Mouse (Mus musculus) right cerebral cortex, postnatal 14 days (tissue): ENCODE measurements around the gene Kifc1.
"Not testable (repeated sequence)": the region's sequence is repeated elsewhere in the genome, so short reads cannot be mapped to it uniquely, and the experiment has no call there.

Source experiments
- DNase-seq: peaks from one replicate; pipeline ENCODE4 v3.0.0; 2022

Gene Kifc1

DNA sequence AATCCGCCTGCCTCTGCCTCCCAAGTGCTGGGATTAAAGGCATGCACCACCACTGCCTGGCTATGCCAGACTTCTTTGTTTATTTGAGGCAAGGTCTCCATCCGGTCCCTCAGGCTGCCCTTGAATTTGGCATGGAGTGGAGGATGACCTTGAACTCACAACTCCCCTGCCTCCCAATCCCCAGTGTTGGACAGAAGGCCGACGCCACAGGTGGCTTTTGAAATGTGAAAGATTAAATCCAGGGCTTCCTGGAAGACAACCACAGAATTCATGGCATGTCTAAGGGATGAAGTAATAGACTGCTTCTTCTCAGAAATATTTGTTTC lies 10.5 kb upstream of the Kifc1 start:
- DNase-seq = no peak

GRCm38 (mm10) chr17:33900281-33900988 lies 10.0 kb upstream of the Kifc1 start:
- DNase-seq = no peak

DNA sequence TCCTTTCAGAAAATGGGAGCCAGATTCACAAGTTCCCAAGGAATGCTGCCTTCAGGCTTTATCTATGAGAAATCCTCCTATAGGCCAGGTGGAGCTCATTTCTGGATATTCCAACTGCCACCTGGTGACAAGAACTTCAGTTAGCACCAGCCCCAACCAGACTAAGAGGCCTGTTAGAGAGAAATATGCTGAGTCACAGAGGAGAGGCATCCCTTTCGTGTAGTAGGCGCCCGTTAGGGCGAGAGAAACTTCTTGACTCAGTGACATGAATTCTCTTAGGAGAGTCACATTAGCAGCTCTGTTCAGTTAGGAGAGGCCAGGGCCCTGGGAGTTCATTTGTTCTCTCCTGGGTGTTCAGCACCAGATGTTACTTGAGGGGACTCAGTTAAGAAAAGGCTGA lies 9.2 kb upstream of the Kifc1 start:
- no peak for DNase-seq

DNA sequence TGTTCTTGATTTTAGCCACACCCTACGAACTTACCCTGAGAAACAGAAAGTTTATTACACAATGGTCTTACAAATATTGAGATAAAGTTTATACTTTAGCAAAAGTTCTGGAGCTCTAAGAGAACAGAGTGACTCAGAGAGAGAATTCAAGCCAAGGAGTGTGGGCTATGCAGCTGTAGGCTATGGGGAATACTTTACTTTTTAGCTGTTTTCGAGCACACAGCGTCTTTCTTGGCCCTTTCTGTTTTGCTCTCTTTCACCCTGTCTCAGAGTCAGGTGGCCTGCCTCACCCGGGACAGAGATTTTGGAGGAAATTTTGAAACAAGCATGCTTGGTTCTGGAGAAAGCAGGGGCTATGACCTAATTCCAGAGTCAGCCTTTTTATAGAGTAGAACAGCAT lies 7.7 kb upstream of the Kifc1 start:
- DNase-seq = not testable (repeated sequence)

GRCm38 (mm10) chr17:33897114-33897794 lies 6.8 kb upstream of the Kifc1 start:
- no peak for DNase-seq

- not testable (repeated sequence) for DNase-seq
Measured at GRCm38 (mm10) chr17:33893011-33893410, 2.5 kb upstream of the Kifc1 start.

DNA sequence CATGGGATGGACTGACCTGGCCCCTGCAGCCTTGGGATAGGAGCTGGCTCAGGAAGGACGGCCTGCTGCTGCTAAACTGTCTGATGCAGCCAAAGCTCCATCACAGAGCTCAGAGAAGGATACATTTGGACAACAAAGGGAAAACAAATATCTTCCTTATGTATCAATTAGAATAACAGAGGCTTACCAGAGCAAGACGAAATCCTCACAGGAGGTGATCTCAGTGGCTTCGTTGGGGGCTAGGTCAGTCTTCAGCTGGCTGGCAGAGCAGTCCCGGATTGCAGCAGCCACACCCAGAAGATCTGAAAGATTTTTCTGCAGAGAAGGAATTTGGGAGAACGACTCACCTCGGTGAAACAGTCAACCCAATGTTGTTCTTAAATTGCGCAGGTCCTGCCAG lies 2.0 kb upstream of the Kifc1 start:
- DNase-seq = no peak

DNA sequence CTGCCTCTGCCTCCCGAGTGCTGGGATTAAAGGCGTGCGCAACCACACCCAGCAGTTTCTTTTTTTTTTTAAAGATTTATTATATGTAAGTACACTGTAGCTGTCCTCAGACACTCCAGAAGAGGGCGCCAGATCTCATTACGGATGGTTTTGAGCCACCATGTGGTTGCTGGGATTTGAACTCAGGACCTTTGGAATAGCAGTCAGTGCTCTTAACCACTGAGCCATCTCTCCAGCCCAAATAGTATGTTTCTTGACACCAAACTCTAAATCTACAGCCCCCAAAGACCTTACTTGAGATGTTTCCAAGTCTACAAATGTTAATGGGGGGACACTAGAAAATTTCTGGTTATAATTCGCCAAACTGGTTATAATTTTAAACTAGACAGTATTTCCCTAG lies 1.4 kb upstream of the Kifc1 start:
- not testable (repeated sequence) for DNase-seq

GRCm38 (mm10) chr17:33891357-33891756 lies 896 bp upstream of the Kifc1 start:
- DNase-seq = no peak

GRCm38 (mm10) chr17:33889941-33890532 lies 424 bp downstream of the Kifc1 start:
- not testable (repeated sequence) for DNase-seq

- DNase-seq = not testable (repeated sequence)
Measured at GRCm38 (mm10) chr17:33888230-33888629, 2.2 kb downstream of the Kifc1 start.

- DNase-seq = not testable (repeated sequence)
Measured at GRCm38 (mm10) chr17:33887802-33888201, 2.7 kb downstream of the Kifc1 start.

DNA sequence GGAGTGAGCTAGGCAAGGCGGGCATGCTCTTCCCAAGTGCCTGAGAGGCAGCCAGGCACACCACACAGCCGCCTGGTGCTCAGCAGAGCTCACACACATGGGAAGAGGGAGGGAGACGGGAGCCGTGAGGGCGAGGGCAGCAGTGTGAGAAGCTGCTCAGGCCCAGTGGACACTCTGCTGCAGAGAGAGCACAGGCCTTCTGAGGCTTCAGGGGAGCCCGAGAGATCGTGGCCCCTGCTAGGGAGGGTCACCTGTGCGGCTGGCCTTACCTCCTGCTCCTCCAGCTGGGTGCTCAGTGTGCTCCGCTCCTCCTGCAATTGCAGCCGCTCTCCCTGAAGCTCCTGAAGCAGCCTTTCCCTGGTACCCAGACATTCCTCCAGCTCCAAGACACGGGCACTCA lies 6.1 kb downstream of the Kifc1 start:
- not testable (repeated sequence) for DNase-seq

GRCm38 (mm10) chr17:33875797-33876196 lies 14.7 kb downstream of the Kifc1 start:
- DNase-seq = peak; percentile 20

DNA sequence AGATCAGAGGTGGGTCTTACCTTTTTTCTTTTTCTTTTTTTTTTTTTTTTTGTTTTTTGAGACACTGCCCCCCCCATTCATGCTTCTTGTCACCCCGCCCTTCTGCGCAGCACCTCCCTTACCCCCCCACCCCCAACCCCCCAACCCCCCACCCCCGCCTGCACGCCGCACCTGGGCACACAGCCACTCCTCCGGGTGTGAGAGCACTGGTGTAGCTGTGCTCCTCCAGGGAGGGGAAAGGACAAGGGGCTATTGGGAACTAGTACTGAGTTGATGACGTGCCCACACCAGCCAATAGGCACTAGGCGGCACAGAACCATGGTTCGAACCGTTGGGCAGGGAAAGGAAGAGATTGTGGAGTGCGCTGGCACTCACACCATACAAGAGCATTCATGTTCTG lies 16.1 kb downstream of the Kifc1 start:
- DNase-seq = no peak

DNA sequence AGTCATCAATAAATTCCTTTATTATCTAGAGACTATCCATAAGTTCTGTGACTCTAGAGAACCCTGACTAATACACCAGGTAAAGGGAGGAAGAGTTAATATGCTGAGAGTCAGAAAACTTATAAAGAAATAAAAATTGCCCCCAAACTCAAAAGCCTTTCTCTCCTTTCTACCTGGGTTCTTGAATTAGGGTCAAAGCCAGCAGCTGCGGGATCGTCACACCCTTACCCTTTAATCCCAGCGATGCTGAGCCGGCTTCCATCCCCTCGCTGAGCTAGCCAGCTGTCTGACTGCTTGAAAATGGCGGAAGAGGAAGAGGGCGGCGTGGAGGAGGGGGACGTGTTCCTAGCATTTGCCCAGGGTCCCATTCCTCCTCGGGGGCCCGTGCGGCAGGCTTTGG lies 16.9 kb downstream of the Kifc1 start, which contains the start of gene Gm7029:
TSS of gene Gm7029 (plus strand) at position 301 of the 400 bp plus-strand sequence.
- not testable (repeated sequence) for DNase-seq

DNA sequence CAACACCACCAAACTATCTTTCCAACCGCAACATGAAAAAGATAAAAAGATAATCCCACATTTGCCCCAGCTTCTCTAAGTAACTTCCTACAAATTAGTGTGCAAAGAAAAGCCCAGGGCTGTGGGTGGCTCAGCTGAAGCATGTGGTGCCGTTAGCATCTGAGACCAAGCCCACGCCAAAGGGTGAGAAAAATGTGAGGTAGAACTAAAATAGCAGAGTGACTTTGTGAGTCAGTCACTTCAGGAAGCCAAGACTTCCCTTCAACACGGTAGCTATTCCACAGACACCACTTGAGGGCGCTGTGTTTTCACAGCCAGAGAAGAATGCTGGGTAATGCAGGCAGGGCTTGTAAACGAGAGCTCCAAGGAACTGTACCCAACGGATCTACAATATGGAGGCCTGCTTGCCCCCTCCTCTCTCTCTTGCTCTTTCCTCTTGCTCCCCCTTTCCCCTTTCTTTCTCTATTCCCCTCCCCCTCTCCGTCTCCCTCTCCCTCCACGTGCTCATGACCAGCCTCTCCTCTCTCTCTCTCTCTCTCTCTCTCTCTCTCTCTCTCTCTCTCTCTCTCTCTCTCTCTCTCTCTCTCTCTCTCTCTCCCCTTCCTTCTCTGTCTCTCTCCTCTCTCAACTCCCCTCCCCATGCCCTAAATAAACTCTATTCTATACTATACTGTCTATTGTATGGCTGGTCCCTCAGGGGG lies 25.0 kb downstream of the Kifc1 start:
- DNase-seq = peak; percentile 71

- no peak for DNase-seq
Measured at GRCm38 (mm10) chr17:33857816-33858215, 32.6 kb downstream of the Kifc1 start.

DNA sequence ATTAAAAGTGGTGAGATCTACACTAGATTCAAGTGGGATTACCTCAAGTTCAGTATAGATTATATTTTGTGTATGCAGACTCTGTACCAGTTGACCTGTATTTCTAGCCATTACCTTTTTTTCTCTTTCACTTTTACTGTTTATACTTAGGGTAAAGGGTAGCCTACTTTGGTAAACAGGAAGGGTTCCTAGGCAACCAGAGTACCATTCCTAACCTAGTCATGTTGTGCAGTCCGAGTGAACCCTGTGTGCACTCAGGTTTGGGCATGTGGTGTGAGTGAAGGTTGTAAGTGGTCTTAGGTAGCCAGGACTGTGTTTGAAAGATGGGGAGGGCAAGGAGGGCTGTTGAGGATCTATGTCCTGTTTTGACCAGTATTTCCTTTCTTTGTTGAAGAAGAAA lies 39.1 kb downstream of the Kifc1 start:
- DNase-seq = no peak

DNA sequence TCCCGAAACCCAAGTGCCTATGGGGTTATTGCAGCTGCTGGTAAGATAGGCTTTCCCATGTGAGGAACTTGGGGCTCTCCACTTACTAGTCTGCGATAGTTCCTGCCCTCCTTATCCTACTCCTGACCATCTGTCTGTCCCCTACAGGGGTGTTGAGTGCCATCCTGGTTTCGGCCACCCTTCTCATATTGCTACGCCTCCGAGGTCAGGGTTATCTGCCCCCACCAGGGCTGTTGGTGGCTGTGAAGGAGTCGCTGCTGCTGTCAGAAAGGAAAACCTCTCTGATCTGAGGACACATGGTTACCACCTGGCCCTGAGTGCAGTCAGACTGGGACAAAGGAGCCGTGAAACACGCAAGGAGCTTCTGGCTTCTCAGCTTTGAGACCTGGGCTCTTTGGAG lies 42.3 kb downstream of the Kifc1 start:
- no peak for DNase-seq

GRCm38 (mm10) chr17:33844196-33844595 lies 46.3 kb downstream of the Kifc1 start:
- DNase-seq = no peak

GRCm38 (mm10) chr17:33842966-33843795 lies 47.3 kb downstream of the Kifc1 start, which contains the start of gene Cd320:
Gene Cd320, plus strand, starts transcription at chr17:33843091.
- DNase-seq = peak; percentile 92

- DNase-seq = no peak
Measured at GRCm38 (mm10) chr17:33829561-33829960, 60.9 kb downstream of the Kifc1 start.
